Mouse (Mus musculus): Measurements from ENCODE around the gene Pitpnm2. TPM values are rescaled to one million over a fixed set of nuclear protein-coding genes. Genes with fewer than 3 reads are reported as not detected.

Pitpnm2 gene
- polyA plus RNA-seq, 1 experiment from 2014 or later: 2.9 TPM

Other genes starting within 250 kb of the Pitpnm2 start
- 58.1 and 69.2 TPM in 2 replicates for gene Vps37b, start 217.5 kb downstream of the Pitpnm2 start, polyA plus RNA-seq (2016; fragmentation: Nextera tagmentation; extraction: Ambion mirVana)
- gene Abcb9, start 154.0 kb downstream of the Pitpnm2 start, polyA plus RNA-seq (2016; fragmentation: Nextera tagmentation; extraction: Ambion mirVana): 0.54 and 1.1 TPM in 2 replicates
- gene Ogfod2, start 137.5 kb downstream of the Pitpnm2 start, polyA plus RNA-seq (2016; fragmentation: Nextera tagmentation; extraction: Ambion mirVana): 18.1 TPM in 2 replicates
- gene Arl6ip4, start 133.7 kb downstream of the Pitpnm2 start, polyA plus RNA-seq (2016; fragmentation: Nextera tagmentation; extraction: Ambion mirVana): 123 and 132 TPM in 2 replicates
- 16.2 and 18.5 TPM in 2 replicates for gene Mphosph9, start 78.2 kb upstream of the Pitpnm2 start, polyA plus RNA-seq (2016; fragmentation: Nextera tagmentation; extraction: Ambion mirVana)
- 27.8 and 30.2 TPM in 2 replicates for gene 2810006K23Rik, start 78.3 kb upstream of the Pitpnm2 start, polyA plus RNA-seq (2016; fragmentation: Nextera tagmentation; extraction: Ambion mirVana)
- gene Cdk2ap1, start 113.3 kb upstream of the Pitpnm2 start, polyA plus RNA-seq (2016; fragmentation: Nextera tagmentation; extraction: Ambion mirVana): 61.6 and 64.3 TPM in 2 replicates
- gene Sbno1, start 176.2 kb upstream of the Pitpnm2 start, polyA plus RNA-seq (2016; fragmentation: Nextera tagmentation; extraction: Ambion mirVana): 90.3 and 94.8 TPM in 2 replicates
- gene Kmt5a, start 190.2 kb upstream of the Pitpnm2 start, polyA plus RNA-seq (2016; fragmentation: Nextera tagmentation; extraction: Ambion mirVana): 36.3 and 37.5 TPM in 2 replicates
- gene Rilpl2, start 228.6 kb upstream of the Pitpnm2 start, polyA plus RNA-seq (2016; fragmentation: Nextera tagmentation; extraction: Ambion mirVana): 22.4 and 24.9 TPM in 2 replicates
- 35.1 and 35.5 TPM in 2 replicates for gene Snrnp35, start 233.4 kb upstream of the Pitpnm2 start, polyA plus RNA-seq (2016; fragmentation: Nextera tagmentation; extraction: Ambion mirVana)